Mouse (Mus musculus) liver, embryonic 14.5 days (tissue): ENCODE results near the gene Dock1.

ENCODE experiments used
- CTCF ChIP-seq: IDR thresholded peaks from 2 replicates; pipeline ENCODE4 v1.5.1; 2016; ENCODE audit warnings: antibody characterized with exemption, low read depth, control low read depth
- EP300 ChIP-seq: IDR thresholded peaks from 2 replicates; pipeline ENCODE4 v1.6.1; 2016; ENCODE audit warnings: antibody characterized with exemption, low read depth

GRCm38 (mm10) chr7:134673135-134673534, 2.7 kb downstream of the Dock1 start:
- TF ChIP-seq EP300 (no peak), CTCF (no peak)
